In genomic region chr19:23478895-23479596, GRCm38 (mm10) we compare ENCODE assay signal across 9 mouse cellular contexts. TPM values are rescaled to one million over a fixed set of nuclear protein-coding genes. Genes with fewer than 3 reads are reported as not detected.
DNase-seq lines count a peak whose midpoint lies in the region; ATAC-seq and TF ChIP-seq lines count a peak whose summit lies in the region.
"Had no signal": no experiment of that assay in that cellular context is flagged by ENCODE, and none has a peak within 500 bp of the region (broad histone marks: within the 10 kb centered on the region; RNA-seq: fewer than 3 reads in every experiment).

No protein-coding gene starts in this region.

- peaks cover 41% of the 10 kb centered on the region for H3K27me3 ChIP-seq in Patski
- no peaks in the 10 kb centered on the region for H3K27me3 ChIP-seq in forebrain, embryonic 14.5 days (replicated peaks; ENCODE audit: control insufficient read depth, insufficient read depth, low read length)
- H3K27me3 ChIP-seq: embryonic facial prominence, embryonic 13.5 days; liver, embryonic 13.5 days had no signal

- TF ChIP-seq CTCF in left cerebral cortex, adult 2 months (IDR thresholded peaks at IDR 0.05) = peak; percentile 48
- peak; percentile 57 for TF ChIP-seq CTCF in Patski (IDR thresholded peaks at IDR 0.05)
- peak; percentile 64; the same call in 1 of the 2 replicates for TF ChIP-seq CTCF in brain, embryonic 14.5 days (IDR thresholded peaks at IDR 0.05; ENCODE audit: borderline replicate concordance, extremely low read depth, insufficient read depth, insufficient read length)

- TF ChIP-seq POLR2A in brain, embryonic 14.5 days (IDR thresholded peaks at IDR 0.05; ENCODE audit: borderline replicate concordance, extremely low read depth, insufficient read depth, insufficient read length, poor library complexity, severe bottlenecking) = no peak

- no peak for ATAC-seq in Patski
- ATAC-seq in forebrain, embryonic 14.5 days = no peak
- peak; percentile 52; the same call in 1 of the 2 replicates for ATAC-seq in megakaryocyte progenitor cell, adult 5-6 weeks (replicated peaks; ENCODE audit: poor library complexity)

- WGBS in forebrain, embryonic 14.5 days = 14% methylated on average over 10 of the region's 10 CpGs

- no peak overlapping the region for H3K4me3 ChIP-seq in left cerebral cortex, adult 2 months
- no peak overlapping the region for H3K4me3 ChIP-seq in forebrain, embryonic 14.5 days (ENCODE audit: low read depth, low read length)
- H3K4me3 ChIP-seq: embryonic facial prominence, embryonic 13.5 days; liver, embryonic 13.5 days had no signal

- no peaks in the 10 kb centered on the region for H3K4me1 ChIP-seq in forebrain, embryonic 14.5 days (ENCODE audit: control insufficient read depth, insufficient read depth, low read length)
- H3K4me1 ChIP-seq: embryonic facial prominence, embryonic 13.5 days; liver, embryonic 13.5 days had no signal

- no peak overlapping the region for H3K4me2 ChIP-seq in forebrain, embryonic 14.5 days (ENCODE audit: low read length)
- H3K4me2 ChIP-seq: embryonic facial prominence, embryonic 13.5 days; liver, embryonic 13.5 days had no signal

- no peaks in the 10 kb centered on the region for H3K9me3 ChIP-seq in forebrain, embryonic 14.5 days (replicated peaks; ENCODE audit: control insufficient read depth, low read length)
- H3K9me3 ChIP-seq: embryonic facial prominence, embryonic 13.5 days; liver, embryonic 13.5 days had no signal

- in situ Hi-C loops in Patski (cut with MboI; ENCODE audit: low pct_unique_long_range_greater_than_20kb) = no loop called here

- POLR2A ChIA-PET in Patski (lab: Charles Lee) = interaction anchor here (0.7 kb wide), 1 partner anchor 112 kb away, joined by 3 read pairs; no protein-coding TSS in a partner anchor

- no peak for DNase-seq in left cerebral cortex, adult 2 months (ENCODE audit: extremely low spot score in 1 of 2, low spot score in 2 of 2)
- DNase-seq in left cerebral cortex, postnatal 25 days (ENCODE audit: low spot score in 2 of 2) = no peak
- no peak for DNase-seq in Patski (ENCODE audit: low read depth, low spot score)
- DNase-seq in brain, embryonic 14.5 days (ENCODE audit: low read depth) = peak; percentile 63
- peak; percentile 64 for DNase-seq in forebrain, embryonic 14.5 days (ENCODE audit: low spot score)
- DNase-seq in spleen, adult 12 weeks (ENCODE audit: low spot score) = no peak
- DNase-seq: liver, embryonic 13.5 days had no signal

- no peaks in the 10 kb centered on the region for H3K36me3 ChIP-seq in forebrain, embryonic 14.5 days (ENCODE audit: control insufficient read depth, insufficient read depth, low read length)
- H3K36me3 ChIP-seq: embryonic facial prominence, embryonic 13.5 days; liver, embryonic 13.5 days had no signal

- CTCF ChIA-PET in Patski (lab: Charles Lee) = interaction anchor here (1.2 to 1.6 kb wide), 2 partner anchors 32 to 45 kb away, joined by 4 to 5 read pairs; no protein-coding TSS in a partner anchor

- intact Hi-C loops in left cerebral cortex, adult 2 months (cut with DNase I) = no loop called here
- intact Hi-C loops in left cerebral cortex, postnatal 25 days (cut with DNase I) = no loop called here

- H3K27ac ChIP-seq in left cerebral cortex, adult 2 months = no peak overlapping the region
- H3K27ac ChIP-seq in forebrain, embryonic 14.5 days (ENCODE audit: low read depth, low read length) = no peak overlapping the region
- H3K27ac ChIP-seq: embryonic facial prominence, embryonic 13.5 days; liver, embryonic 13.5 days had no signal

- no peak overlapping the region for H3K9ac ChIP-seq in forebrain, embryonic 14.5 days (ENCODE audit: low read length)
- H3K9ac ChIP-seq: embryonic facial prominence, embryonic 13.5 days; liver, embryonic 13.5 days had no signal

RNA-seq across cellular contexts. Expression of gene Mamdc2, which starts 30.8 kb away (rescaled TPM):
- total RNA-seq in left cerebral cortex, adult 2 months (2021) = 1 to 10 TPM; 1.2 to 1.4 TPM
- 1 to 10 TPM; 1.0 to 1.2 TPM for total RNA-seq in left cerebral cortex, postnatal 25 days (2021)
- not detected for polyA plus RNA-seq in Patski (2021)
- polyA plus RNA-seq in brain, embryonic 14.5 days (2012; rRNA removed) = 0.93 and 1.4 TPM in 2 replicates
- 1.8 and 1.9 TPM in 2 replicates for polyA plus RNA-seq in forebrain, embryonic 14.5 days (2014; fragmentation: Nextera tagmentation; extraction: Ambion mirVana)
- total RNA-seq in megakaryocyte progenitor cell, adult 5-6 weeks (2015) = 0.20 and 0.35 TPM in 2 replicates
- total RNA-seq in megakaryocyte progenitor cell, adult 5-6 weeks (2017) = 0.17 and 0.54 TPM in 2 replicates

Comparison
In these comparisons a context has a peak if more than half of its experiments do, and no peak if none do; other contexts are left out.
1. DNase-seq: peak in brain, embryonic 14.5 days (single experiment) and forebrain, embryonic 14.5 days (single experiment); none in left cerebral cortex, adult 2 months (0 of 2), left cerebral cortex, postnatal 25 days (0 of 2), Patski (single experiment) and spleen, adult 12 weeks (single experiment).
2. Peak in every context shown above with its lines, with median percentiles within 50 percentile points of each other: CTCF ChIP-seq.